Mouse (Mus musculus) neural tube, embryonic 12.5 days (tissue): ENCODE results near the gene Ly6g6d. TPM values are rescaled to one million over a fixed set of nuclear protein-coding genes. Genes with fewer than 3 reads are reported as not detected.
"Not testable (repeated sequence)": the region's sequence is repeated elsewhere in the genome, so short reads cannot be mapped to it uniquely, and the experiment has no call there.

Source experiments
- ATAC-seq: fragments of 200-750 bp; cut with Nextera tagmentation; 2 replicates; pipeline ENCODE4 v1.8.0; 2017; ENCODE audit warnings: low read depth, mild to moderate bottlenecking, moderate TSS enrichment, moderate library complexity; ENCODE audit not compliant: low FRiP score
- H3K27ac ChIP-seq: fragments of 300-500 bp; sonication (generic); 2 replicates; pipeline ENCODE4 v1.5.1; 2016
- H3K27me3 ChIP-seq: fragments of 300-500 bp; sonication (generic); replicated peaks from 2 replicates; pipeline ENCODE4 v1.6.1; 2016; ENCODE audit warnings: mild to moderate bottlenecking
- H3K36me3 ChIP-seq: fragments of 300-500 bp; sonication (generic); 2 replicates; pipeline ENCODE4 v1.6.1; 2016; ENCODE audit warnings: mild to moderate bottlenecking
- H3K4me1 ChIP-seq: fragments of 300-500 bp; sonication (generic); 2 replicates; pipeline ENCODE4 v1.6.1; 2016
- H3K4me2 ChIP-seq: fragments of 300-500 bp; sonication (generic); replicated peaks from 2 replicates; pipeline ENCODE4 v1.6.1; 2016; ENCODE audit warnings: mild to moderate bottlenecking
- H3K4me3 ChIP-seq: fragments of 300-500 bp; sonication (generic); 2 replicates; pipeline ENCODE4 v1.5.1; 2016
- H3K9ac ChIP-seq: fragments of 300-500 bp; sonication (generic); 2 replicates; pipeline ENCODE4 v1.6.1; 2016; ENCODE audit warnings: mild to moderate bottlenecking
- H3K9me3 ChIP-seq: fragments of 300-500 bp; sonication (generic); 2 replicates; pipeline ENCODE4 v1.6.1; 2016; ENCODE audit warnings: mild to moderate bottlenecking
- WGBS: fragments of 180-500 bp; shearing (Covaris S2); methylation state at CpG from one replicate; pipeline ENCODE4 v1.1.7; 2016; 5-methylcytosine and 5-hydroxymethylcytosine counted together
- polyA plus RNA-seq: library from polyadenylated mRNA; unstranded; fragments of >200 nt; fragmentation: Nextera tagmentation; extraction: Ambion mirVana; gene quantifications from 2 replicates; pipeline ENCODE4 v1.2.1, GENCODE M21; 2016

Ly6g6d gene
- polyA plus RNA-seq, 1 experiment from 2014 or later = 1.9 TPM

DNA sequence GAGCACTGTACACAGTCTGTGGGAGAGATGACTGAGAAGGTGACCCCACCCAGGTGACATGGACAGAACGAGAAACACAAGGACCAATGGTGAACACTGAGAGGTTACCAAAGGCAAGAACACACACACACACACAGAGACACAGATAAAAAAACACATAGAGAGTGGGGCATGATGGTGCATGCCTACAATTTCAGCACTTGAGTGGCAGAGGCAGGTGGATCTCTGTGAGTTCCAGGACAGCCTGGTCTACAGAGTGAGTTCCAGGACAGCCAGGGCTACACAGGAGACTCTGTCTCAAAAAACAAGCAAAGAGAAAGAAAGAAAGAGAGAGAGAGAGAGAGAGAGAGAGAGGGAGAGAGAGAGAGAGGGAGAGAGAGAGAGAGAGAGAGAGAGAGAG is 44.2 kb downstream of the Ly6g6d start:
- not testable (repeated sequence) for H3K4me1 ChIP-seq, H3K27ac ChIP-seq, H3K4me2 ChIP-seq, H3K9me3 ChIP-seq, H3K36me3 ChIP-seq, H3K9ac ChIP-seq, H3K4me3 ChIP-seq, ATAC-seq, H3K27me3 ChIP-seq
- 76% methylated on average over 1 of the region's 1 CpGs for WGBS

DNA sequence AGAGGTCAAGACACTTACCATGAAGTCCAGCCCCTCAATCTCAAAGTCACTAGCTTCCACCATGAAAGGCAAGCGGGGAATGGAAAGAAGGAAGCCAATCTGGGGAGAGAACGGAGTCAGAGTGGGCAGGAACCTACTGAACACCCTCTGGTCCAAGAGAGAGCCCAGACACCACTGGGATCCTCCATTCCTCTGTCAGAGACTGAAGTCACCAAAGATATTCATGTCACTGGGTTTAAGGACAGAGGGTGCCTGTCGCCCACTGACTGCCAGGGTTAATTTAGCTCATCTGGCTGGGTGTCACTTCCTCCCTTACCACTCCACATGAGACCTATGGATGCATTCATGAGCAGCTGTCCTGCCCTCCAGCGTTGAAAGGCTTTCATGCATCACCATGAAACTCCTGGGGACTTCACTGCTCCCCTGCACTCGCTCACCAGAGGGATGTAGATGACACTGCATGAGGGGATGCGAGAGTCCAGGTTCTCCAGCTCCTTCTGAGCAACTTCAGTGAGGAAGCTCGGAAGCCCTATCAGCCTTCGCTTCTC is 45.5 kb downstream of the Ly6g6d start:
- Histone ChIP-seq H3K27me3 (no peaks in the 10 kb centered on the region), H3K4me3 (no peak overlapping the region), H3K36me3 (no peaks in the 10 kb centered on the region), H3K9ac (no peak overlapping the region), H3K4me2 (no peak overlapping the region), H3K9me3 (no peaks in the 10 kb centered on the region), H3K27ac (no peak overlapping the region), H3K4me1 (peaks cover 10% of the 10 kb centered on the region)
- ATAC-seq = no peak
- WGBS = 78% methylated on average over 8 of the region's 8 CpGs

DNA sequence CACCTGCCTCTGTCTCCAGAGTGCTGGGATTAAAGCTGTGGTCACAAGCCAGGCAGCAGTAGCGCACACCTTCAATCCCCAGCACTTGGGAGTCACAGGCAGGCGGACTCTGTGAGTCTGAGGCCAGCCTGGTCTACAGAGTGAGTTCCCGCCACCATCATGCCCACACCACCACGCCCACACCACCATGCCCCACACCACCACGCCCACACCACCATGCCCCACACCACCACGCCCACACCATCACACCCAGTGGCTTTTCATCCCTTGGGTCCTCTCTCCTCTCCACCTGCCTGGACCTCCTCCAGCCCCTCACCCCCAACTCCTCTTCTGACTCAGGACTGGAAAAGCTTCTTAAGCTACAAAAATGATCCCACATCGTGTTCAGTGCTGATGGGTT is 46.0 kb downstream of the Ly6g6d start:
- ATAC-seq = no peak
- WGBS = 84% methylated on average over 7 of the region's 7 CpGs

GRCm38 (mm10) chr17:35031272-35031671 is 46.6 kb downstream of the Ly6g6d start:
- Histone ChIP-seq H3K4me1 (peaks cover 15% of the 10 kb centered on the region), H3K36me3 (no peaks in the 10 kb centered on the region), H3K27me3 (no peaks in the 10 kb centered on the region), H3K27ac (no peak overlapping the region), H3K4me3 (no peak overlapping the region), H3K9me3 (no peaks in the 10 kb centered on the region), H3K4me2 (no peak overlapping the region), H3K9ac (no peak overlapping the region)
- WGBS = 91% methylated on average over 11 of the region's 11 CpGs
- ATAC-seq = no peak

More for the DNA sequence above, 46.0 kb downstream of the Ly6g6d start:
- Histone ChIP-seq H3K4me3 (no peak overlapping the region), H3K9ac (no peak overlapping the region), H3K4me2 (no peak overlapping the region), H3K36me3 (no peaks in the 10 kb centered on the region), H3K27ac (no peak overlapping the region), H3K4me1 (peaks cover 13% of the 10 kb centered on the region), H3K9me3 (no peaks in the 10 kb centered on the region), H3K27me3 (no peaks in the 10 kb centered on the region)

DNA sequence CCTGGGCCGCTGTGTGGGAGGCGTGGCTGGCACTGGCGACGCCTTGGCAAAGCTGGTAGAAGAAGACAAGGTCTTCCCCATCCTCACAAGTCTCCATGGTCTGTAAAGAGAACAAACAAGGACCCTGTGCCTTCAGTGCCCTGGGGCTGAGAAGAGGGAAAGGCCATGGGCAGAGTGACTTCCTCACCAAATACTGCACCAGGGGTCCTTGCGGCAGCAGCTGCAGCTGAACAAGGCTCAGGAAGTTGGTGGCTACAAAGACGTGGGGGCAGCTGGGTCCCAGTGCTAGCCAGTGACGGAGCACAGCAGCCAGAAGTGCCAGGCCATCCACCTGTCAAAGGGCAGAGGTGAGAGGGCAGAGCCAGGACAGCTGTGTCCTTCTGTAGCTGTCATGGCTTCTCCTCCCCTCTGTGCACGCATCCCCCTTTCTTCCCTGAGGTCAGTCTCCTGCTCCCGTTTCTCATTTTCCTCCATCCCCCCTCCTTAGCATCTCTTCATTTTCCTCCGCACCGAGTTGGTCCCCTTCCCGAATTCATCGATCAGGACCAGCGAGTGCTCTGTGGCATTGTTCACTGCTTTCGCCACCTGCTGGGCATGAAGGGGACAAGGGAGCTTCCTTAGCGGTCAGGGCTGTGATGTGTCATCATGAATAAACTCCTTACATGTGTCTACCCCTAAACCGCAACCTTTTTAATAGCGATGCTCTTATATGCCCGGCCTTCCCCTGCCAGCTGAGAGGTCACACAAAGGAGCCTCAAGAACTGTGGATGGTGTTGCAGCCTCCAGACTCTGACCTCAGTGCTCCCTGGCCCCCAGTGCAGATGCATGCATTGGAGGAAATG is 48.0 kb downstream of the Ly6g6d start:
- Histone ChIP-seq H3K36me3 (no peaks in the 10 kb centered on the region), H3K9ac (peak overlapping the region; percentile 38; the same call in 1 of the 2 replicates), H3K4me1 (peaks cover 19% of the 10 kb centered on the region), H3K27me3 (no peaks in the 10 kb centered on the region), H3K27ac (no peak overlapping the region), H3K4me3 (no peak overlapping the region), H3K4me2 (peak overlapping the region; percentile 48), H3K9me3 (no peaks in the 10 kb centered on the region)
- WGBS = 32% methylated on average over 19 of the region's 19 CpGs
- ATAC-seq = no peak

DNA sequence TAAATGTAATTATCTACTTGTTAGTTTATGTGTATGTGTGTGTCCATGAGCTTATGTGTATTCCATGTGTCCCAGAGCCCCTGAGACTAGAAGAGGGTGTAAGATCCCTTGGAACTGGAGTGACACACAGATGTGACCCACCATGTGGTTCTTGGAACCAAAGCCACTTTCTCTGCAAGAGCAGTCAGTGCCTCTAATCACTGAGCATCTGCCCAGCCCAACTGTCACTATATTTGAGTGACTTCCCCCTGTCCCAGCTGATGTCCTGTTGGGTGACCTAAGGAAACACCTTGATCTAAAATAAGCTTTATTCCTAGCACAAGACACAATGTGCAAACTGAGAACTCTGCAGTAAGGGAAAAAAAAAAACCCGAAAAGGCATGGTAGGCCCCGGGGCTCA is 49.5 kb downstream of the Ly6g6d start:
- H3K9ac ChIP-seq = no peak overlapping the region
- no peak overlapping the region for H3K27ac ChIP-seq
- H3K4me2 ChIP-seq = no peak overlapping the region
- no peaks in the 10 kb centered on the region for H3K36me3 ChIP-seq
- 87% methylated on average over 2 of the region's 2 CpGs for WGBS
- no peak overlapping the region for H3K4me3 ChIP-seq
- no peaks in the 10 kb centered on the region for H3K9me3 ChIP-seq
- no peak for ATAC-seq
- no peaks in the 10 kb centered on the region for H3K27me3 ChIP-seq
- H3K4me1 ChIP-seq = peaks cover 19% of the 10 kb centered on the region

GRCm38 (mm10) chr17:35027277-35028068 is 50.4 kb downstream of the Ly6g6d start, which contains the start of gene Sapcd1:
Gene Sapcd1 (minus strand): TSS chr17:35028016.
- peak; percentile 68 for ATAC-seq
- Histone ChIP-seq H3K27me3 (no peaks in the 10 kb centered on the region), H3K9me3 (no peaks in the 10 kb centered on the region), H3K27ac (no peak within 1 kb of the TSS), H3K4me2 (peak within 1 kb of the TSS; percentile 30), H3K4me1 (peaks cover 19% of the 10 kb centered on the region), H3K36me3 (no peaks in the 10 kb centered on the region), H3K9ac (no peak within 1 kb of the TSS), H3K4me3 (no peak within 1 kb of the TSS)
- 30% methylated on average over 13 of the region's 13 CpGs for WGBS

DNA sequence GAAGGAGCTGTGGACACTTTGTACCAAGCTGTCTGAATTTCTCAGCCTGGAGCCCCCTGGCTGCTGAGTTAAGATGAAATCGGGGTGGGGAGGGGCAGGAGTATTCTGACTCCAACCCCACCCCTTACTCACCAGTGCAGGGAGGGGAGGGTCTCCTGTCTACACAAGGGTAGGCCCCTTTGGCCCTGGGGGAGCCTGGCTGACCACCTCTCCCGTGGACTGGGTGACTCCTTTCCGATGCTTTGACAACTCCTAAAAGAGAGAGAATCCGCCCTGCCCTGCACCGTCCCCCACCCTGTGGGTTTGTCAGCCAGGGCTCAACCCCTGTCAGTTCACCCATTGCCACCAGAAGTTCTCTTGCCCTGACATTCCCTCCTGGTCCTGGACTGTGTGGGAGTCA is 51.7 kb downstream of the Ly6g6d start:
- 88% methylated on average over 5 of the region's 5 CpGs for WGBS

GRCm38 (mm10) chr17:35024691-35025488 is 53.0 kb downstream of the Ly6g6d start:
- Histone ChIP-seq H3K9ac (no peak overlapping the region), H3K27ac (no peak overlapping the region), H3K4me1 (peaks cover 19% of the 10 kb centered on the region), H3K9me3 (no peaks in the 10 kb centered on the region), H3K4me2 (no peak overlapping the region), H3K27me3 (no peaks in the 10 kb centered on the region), H3K4me3 (no peak overlapping the region), H3K36me3 (no peaks in the 10 kb centered on the region)
- no peak for ATAC-seq
- 74% methylated on average over 7 of the region's 10 CpGs for WGBS

More for the DNA sequence above, 51.7 kb downstream of the Ly6g6d start:
- Histone ChIP-seq H3K4me3 (no peak overlapping the region), H3K27me3 (no peaks in the 10 kb centered on the region), H3K4me1 (peaks cover 23% of the 10 kb centered on the region), H3K9ac (0 out of 2 replicates have a peak overlapping the region, but pooled peaks have one; percentile 8), H3K4me2 (no peak overlapping the region), H3K36me3 (no peaks in the 10 kb centered on the region), H3K9me3 (no peaks in the 10 kb centered on the region), H3K27ac (no peak overlapping the region)
- ATAC-seq = no peak

DNA sequence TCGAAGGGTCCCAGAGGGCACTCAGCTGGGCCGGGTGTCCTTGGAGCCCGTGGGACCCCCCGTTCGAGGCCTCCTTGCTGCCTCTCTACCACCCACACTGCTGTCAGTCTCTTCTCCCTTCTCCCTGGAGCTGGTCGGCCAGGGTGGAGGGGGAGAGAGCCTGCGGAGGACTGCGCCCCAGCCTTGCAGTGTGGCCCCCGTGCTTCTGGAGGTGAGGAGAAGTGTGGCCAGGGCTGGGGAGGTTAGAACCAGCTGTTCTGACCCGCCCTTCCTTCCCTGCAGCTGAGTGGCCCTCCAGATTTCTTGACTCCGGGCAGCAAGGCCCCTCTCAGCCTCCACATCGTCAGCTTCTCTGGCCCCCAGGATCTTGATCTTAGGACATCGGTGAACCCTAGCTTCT is 53.6 kb downstream of the Ly6g6d start:
- no peak overlapping the region for H3K4me3 ChIP-seq

GRCm38 (mm10) chr17:35023756-35024155 is 54.1 kb downstream of the Ly6g6d start:
- H3K4me2 ChIP-seq = no peak overlapping the region
- H3K9ac ChIP-seq = no peak overlapping the region
- ATAC-seq = no peak
- peaks cover 14% of the 10 kb centered on the region for H3K4me1 ChIP-seq
- WGBS = 82% methylated on average over 4 of the region's 4 CpGs
- no peaks in the 10 kb centered on the region for H3K9me3 ChIP-seq
- no peak overlapping the region for H3K4me3 ChIP-seq
- no peak overlapping the region for H3K27ac ChIP-seq
- H3K27me3 ChIP-seq = no peaks in the 10 kb centered on the region
- no peaks in the 10 kb centered on the region for H3K36me3 ChIP-seq

More for the DNA sequence above, 53.6 kb downstream of the Ly6g6d start:
- H3K27ac ChIP-seq = no peak overlapping the region
- 81% methylated on average over 12 of the region's 13 CpGs for WGBS
- no peak overlapping the region for H3K9ac ChIP-seq
- no peak overlapping the region for H3K4me2 ChIP-seq
- H3K36me3 ChIP-seq = no peaks in the 10 kb centered on the region
- H3K4me1 ChIP-seq = peaks cover 14% of the 10 kb centered on the region
- ATAC-seq = no peak
- H3K27me3 ChIP-seq = no peaks in the 10 kb centered on the region
- H3K9me3 ChIP-seq = no peaks in the 10 kb centered on the region
